Mouse (Mus musculus) layer of hippocampus, adult 8-10 months (tissue): Measurements from ENCODE around the gene Ing5. TPM values are rescaled to one million over a fixed set of nuclear protein-coding genes. Genes with fewer than 3 reads are reported as not detected.
"Not testable (repeated sequence)": the region's sequence is repeated elsewhere in the genome, so short reads cannot be mapped to it uniquely, and the experiment has no call there.

ENCODE experiments used
- DNase-seq, 2 experiments: peaks; one replicate each; pipeline ENCODE4 v3.0.0; 2022; ENCODE audit warnings: low spot score in 2 of 2
- total RNA-seq, 4 experiments: library from RNA; stranded (reverse); gene quantifications; 2 replicates each; pipeline ENCODE4 v1.2.4; 2022

Ing5 gene
- total RNA-seq: 10 to 100 TPM; 15.0 to 16.0 (median 15.4) TPM

DNA sequence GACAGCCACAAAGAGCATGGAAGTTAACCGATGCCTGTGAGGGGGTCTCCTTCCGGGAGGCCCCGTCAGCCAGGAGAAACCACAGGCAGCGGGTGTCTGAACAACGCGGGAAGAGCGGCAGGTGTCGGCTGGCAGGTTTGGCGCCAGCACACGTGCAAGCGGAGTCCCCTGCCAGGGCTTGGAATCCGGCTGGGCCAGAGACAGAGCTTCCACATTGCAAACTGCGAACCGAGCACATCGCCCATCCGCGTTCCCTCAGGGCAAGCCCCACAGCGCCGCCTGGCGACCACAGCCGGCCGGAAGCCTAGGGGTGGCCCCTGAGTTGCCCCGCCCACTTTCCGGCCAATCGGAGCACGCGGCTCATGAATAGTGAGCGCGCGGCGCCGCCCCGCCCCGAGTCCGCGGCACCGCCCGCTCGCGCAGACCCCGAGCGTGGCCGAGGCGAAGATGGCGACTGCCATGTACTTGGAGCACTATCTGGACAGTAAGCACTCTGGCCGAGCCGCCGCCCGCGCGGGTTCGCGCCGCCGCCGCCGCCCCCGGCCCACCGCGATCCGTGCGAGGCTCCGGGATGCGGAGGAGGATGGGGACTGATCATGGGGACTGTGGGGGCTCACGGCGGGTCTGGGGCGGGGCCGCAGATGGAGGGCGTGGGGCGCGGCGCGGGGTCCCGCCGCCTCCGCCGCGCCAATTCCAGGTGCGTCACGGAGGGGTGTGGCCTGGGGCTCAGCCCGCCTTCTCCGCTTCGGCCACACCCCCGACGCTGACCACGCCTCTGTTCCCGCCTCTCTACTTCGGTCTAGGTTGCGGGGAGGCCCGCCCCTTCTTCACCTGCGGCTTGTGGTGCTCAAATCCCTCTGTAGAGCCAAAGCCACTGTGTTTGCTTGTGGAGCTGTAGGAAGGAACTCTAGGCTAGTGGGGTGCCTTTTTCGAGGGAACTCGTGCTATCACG lies at the start of gene Ing5:
TSS of gene Ing5 (plus strand) at position 410 of the 952 bp plus-strand sequence.
- DNase-seq: peak; percentile 97 to 100

DNA sequence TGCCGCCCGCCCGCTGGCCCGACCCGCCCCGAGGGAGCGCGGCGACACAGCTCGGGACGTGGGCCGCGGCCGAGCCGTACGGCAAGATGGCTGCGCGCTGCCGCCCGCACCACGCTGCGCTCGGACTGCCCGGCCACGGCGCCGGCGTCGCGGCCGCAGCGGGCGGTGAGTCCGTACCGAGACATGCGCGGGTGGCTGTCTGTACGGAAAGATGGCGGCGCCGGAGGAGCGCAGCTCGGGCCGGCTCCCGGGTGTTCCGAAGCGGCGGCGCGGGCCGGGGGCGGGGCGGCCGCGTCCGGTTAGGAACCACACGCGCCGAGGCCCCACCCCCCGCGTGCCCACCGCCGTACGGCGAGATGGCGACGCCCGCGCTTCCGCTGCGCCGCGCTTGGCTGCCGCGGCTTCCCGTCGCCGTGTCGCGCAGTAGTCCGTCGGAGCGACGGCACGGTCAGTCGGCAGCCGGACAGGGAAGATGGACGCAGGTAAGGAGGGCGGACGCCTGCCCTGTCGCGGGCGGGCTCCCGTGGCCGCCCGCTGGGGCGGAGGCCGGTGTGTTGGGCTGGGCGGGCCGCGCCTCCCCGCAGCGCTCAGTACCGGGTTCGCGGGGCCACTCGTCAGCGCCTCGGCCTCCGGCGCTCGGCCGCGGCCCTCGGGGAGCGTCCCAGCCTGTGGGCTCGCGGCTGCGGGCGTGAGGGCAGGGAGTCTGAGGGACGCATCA lies 49.0 kb upstream of the Ing5 start, which contains the start of gene Thap4:
TSS of gene Thap4 (minus strand) at position 292 of the 718 bp plus-strand sequence.
- DNase-seq: peak; percentile 89 to 94

DNA sequence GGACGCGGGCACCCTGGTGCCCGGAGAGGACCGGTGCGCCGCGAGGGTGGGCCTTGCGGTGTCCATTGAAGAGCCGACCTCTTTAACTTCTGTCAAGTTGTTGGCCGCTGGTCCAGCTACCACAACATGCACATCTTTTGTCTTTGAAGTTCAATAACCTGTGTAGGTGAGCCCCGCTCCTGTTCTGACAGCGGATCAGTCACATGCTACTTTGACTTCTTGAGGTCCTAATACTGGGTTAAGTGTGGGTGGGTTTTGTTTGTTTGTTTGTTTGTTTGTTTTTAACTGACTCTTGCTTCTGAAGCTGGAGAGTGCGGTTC lies 48.5 kb upstream of the Ing5 start:
- no peak for DNase-seq

DNA sequence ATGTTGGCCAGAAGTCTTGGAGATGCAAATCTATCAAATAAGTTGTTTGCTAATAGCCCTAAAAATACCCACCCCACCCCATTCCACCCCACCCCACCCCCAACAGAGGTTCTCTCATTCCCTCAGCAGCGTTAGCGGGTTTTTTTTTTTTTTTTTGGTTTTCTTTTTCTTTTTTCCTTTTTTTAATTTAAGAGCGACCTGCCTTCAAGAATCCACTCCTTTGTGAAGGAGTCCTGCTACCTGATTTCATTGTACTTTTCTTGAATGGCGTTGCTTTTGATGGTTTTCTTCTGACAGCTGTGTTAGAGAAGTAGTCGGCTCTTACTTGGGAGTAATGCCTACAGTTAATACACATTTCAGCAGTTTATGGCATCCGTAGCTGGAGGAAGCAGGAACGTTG lies 48.1 kb upstream of the Ing5 start:
- no peak for DNase-seq

DNA sequence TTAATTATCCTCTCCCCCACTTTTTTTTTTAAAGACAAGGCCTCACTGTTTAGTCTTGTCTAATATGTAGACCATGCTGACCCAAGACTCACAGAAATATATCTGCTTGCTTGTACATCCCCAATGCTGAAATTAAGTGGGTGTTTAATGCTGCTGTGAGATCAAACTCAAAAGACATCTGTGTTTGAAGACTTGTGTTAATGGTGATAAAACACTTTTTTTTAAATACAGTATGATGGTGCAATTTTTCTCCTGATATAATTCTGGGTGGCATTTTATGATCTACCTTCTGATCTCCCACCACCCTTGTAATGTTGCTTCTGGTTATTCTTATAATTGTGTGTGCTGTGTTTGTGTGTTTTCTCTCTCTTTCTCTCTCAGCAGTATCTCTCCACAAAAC lies 47.6 kb upstream of the Ing5 start:
- DNase-seq: no peak

DNA sequence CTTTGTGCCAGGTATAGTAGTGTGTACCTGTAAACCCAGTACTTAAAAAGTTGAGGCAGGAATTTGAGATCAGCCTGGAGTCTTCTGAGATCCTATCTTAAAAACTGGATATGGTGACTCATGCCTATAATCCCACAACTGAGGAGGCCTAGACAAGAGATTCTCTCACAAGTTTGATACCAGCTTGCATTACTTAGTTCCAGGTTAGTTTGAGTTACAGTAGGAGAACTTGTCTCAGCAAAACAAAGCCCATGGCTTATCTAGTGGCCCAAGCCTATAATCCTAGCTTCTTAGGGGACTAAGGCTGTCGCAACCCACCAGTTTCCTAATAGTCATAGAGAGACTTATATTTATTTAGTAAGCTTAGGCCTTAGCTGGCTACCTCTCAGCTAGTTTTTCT lies 43.7 kb upstream of the Ing5 start:
- no peak for DNase-seq

DNA sequence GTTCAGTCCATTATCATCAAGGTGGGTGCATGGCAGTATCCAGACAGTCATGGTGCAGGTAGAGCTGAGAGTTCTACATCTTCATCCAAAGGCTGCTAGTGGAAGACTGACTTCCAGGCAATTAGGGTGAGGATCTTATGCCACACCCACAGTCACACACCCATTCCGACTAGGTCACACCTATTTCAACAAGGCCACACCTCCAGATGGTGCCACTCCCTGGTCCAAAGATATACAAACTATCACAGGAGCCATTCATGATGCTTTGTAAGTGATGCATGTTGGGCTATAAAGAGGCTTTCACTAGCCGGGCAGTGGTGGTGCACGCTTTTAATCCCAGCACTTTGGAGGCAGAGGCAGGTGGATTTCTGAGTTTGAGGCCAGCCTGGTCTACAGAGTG lies 40.2 kb upstream of the Ing5 start:
- not testable (repeated sequence) for DNase-seq

DNA sequence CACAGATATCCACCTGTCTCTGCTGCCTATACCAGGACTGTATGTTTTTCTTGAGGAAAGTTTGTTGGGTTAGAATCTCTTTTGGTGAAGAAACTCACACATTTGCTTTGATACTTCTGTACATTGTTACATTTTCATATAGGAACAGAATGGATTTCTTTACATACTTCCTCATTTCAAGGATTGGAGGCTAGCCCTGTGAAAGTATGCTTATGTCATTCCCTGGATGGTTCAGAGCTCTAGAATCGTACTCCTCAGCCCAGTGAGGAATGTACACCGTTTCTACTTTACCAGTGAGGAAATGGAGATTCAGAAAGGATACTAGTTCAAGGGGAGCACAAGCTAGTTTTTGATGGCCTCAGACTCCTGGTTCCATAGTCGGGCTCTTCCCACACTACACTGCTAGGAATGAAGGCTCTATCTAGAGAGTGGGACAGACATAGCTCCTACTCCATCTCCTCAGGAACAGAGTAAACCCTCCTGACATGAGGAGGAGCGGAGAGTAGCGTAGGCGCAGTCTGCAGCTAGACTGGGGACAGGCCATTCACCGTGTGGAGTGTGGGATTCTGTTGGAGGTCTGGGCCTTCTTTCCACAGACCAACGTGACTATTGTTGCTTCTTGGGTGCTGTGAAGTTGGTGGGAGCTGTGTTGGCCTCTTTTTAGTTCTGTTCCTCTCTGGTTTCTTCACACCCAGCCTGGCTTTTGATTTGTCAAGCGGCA lies 38.7 kb upstream of the Ing5 start:
- DNase-seq: no peak

DNA sequence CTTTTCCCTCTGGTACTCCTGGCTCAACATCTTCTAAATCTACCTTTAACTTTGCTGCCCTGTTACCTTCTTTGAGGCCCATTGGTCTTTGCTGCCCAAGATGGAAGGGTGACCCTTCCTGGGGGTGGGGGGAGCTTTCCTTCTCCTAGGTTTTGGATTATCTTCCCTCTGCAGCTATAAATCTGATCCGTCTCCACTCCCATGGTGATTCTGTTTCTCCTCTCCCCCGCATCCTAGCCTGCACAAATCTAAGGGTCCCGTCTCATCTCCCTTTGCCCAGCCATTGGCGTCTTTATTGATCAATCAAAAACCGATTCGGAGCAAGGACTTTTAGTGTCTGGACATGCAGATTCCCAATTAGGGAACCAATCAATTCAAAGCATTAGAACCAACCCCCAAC lies 36.2 kb upstream of the Ing5 start:
- no peak for DNase-seq

DNA sequence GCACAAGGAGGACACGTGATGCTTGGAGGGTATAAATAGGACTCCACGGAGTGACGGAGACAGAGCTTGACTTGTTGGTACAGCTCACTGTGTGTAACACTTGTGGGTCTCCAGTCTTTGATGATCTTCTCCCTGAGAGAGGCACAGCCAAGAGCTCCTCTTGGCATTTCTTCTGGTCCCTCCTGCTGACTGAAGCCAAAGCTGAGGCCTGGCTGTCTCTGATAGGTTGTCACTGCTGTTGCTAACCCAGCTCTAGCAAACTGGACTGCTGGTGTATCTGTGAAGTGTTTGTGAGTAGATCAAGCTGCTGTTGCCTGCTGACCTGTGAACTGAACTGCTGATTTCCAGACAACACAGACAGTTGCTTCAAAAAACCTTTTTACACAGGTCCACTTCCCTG lies 33.9 kb upstream of the Ing5 start:
- DNase-seq: no peak

DNA sequence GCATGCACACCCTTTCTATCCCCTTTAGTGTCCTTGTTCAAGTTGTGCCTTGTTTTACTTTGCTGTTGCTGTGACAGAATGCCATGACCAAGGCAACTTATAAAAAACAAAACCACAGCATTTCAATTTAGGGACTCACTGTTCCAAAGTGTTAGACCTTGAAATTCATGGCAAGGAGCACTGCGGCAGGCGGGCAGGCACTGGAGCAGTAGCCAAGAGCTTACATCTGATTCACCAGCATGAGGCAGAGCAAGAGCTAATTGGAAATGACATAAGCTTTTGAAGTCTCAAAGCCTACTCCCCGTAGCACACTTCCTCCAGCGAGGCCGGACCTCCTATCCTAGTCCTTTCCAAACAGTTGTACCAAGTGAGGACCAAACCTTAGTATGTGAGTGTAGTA lies 27.1 kb upstream of the Ing5 start:
- DNase-seq: no peak

DNA sequence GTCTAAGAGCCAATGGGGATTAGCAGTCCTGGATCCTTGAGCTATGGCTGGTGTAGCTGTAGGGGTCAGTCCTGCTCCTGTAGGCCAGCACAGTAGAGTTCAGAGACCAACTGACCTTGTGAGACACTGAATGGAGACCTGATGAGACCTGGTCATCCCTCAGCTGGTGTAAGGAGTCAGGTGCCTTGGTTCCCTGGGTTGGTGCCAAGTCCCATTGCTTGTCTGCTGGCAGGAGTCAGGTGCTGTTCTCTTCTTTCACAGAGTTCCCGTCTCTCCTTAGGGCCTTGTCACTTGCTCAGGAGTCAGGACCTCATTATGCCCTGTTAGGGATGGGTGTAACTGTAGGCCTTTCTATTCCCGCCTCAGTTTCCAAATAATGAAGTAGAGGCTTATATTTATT lies 16.9 kb upstream of the Ing5 start:
- no peak for DNase-seq

DNA sequence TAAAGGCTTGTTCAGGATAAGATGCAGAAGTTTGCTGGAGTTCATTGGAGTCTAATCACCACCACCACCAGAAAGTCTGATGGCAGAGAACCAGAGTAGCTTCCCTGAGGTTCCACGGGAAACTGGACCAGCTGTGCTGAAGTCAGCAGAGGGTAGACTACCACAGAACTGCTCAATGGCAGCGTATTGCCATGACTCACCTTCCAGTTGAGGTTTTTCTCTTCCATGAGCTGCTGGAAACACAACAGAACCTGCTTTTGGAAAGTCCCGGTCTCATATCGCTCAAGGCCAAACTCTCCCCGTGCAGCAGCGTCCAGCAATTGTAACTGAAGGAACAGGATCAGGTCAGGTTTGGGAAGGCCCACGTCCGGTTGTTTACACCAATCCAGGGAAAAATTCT lies 9.2 kb upstream of the Ing5 start:
- DNase-seq: no peak

DNA sequence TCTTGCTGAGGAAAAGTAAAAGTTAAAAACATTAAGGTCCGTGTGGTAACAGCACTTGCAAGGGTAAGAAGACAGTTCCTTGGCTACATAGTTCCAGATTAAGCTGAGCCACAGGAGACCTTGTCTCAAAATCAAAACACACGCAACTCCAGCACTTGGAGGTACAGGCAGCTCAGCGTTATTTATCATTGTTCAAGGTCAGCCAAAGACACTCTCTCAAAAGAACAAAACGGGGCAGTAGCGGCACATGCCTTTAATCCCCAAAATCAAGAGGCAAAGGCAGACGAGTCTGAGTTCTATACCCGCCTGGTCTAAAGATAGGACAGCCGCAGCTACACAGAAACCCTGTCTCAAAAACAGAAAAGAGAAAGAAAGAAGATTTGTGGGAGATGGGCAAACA lies 7.9 kb upstream of the Ing5 start:
- DNase-seq: no peak

DNA sequence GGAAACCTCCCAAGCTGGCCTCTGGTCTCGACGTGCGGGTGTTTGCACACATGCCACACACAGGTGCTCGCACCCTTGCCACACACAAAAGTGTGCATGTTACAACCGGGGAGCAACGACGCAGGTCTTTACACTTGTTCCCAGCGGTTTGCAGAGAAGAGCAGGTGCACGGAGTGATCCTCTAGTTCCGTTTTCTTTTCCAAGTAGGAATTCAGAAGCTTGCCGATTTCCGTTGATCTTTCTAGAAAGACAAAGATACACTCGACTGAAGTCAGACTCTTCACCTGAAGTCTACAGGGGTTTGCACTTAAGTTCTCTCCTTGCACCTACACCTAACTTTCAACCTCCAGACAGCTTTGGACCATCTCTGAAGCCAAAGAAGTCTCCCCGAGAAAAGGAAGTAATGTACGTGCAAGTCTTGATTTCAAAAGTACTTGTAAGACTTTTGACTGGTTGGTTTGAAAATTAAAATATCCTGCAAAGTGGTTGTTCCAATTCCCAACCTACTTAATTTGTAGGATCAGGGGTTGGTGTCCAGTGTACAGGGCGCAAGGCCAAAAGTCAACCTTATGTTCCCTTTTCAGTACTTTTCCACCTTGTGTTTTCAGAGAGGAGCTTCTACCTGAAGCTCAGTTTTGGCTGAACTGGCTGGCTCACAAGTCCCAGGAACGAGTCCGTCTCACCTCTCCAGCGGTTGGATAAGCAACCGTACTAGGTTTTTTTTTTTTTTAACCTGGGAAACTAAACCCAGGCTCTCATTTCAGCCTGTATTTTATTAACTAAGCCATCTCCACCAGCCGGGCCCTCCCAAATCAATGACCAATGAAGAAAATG lies 2.9 kb upstream of the Ing5 start:
- DNase-seq: no peak

DNA sequence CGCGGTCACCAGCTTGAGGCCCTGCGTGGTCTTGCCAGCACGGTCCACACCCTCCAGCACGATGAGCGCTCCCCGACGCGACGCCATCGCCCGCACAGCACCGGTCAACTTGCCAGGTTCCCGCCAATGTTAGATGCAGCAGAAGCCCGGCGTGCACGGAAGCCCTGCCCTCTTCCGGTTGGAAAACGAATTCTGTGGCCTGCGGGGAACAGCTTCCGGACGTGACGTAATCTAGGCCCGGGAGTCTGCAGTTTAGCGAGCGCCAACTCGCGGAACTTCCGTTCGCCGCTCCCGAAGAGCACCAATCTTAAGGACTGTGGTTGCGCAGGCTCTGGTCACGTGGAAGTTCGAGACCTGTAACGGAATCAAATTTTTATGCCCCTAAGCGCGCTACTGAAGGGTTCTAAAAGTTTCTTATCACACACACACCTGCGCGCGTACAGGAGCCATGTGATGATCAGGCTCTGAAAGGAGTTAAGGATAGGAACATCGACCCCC lies 2.0 kb upstream of the Ing5 start, which contains the start of gene Dtymk:
TSS of gene Dtymk (minus strand) at position 194 of the 498 bp plus-strand sequence.
- DNase-seq: peak; percentile 93 to 94

DNA sequence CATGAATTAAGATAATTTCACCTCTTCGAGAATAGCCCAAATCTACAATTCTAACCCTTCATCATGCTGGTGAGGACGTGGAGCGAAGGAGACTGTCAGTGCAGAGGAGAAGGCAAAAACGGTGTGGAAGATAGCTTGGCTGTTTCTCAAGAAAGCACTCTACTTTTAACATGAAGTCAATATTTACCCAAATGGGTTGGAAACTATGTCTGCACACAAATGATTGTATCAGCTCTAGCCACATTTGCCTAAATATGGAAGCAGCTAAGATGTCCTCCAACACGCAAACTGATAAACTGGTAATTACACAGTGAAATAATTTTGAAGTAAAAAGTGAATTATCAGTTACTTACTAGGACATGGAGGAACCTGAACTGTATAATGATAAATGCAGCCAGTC lies 994 bp upstream of the Ing5 start:
- DNase-seq: no peak

DNA sequence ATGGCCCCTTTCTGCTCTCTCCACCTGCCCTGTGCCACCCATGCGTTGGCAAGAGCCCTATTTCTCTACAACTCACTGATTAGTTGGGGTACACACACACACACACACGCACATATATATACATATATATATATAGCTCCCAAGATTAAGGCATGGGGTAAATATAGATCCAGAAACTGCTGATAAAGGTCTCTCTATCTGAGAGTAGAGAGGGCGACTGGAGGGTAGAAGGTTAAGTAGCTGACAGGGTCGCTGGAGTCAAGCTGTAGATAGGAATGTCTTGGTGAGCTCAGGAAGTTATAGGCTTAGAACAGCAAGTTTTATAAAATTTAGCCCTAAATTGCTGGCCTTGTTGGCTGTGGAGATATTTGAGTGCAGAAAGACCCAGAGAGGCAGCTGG lies 1.1 kb downstream of the Ing5 start:
- no peak for DNase-seq

DNA sequence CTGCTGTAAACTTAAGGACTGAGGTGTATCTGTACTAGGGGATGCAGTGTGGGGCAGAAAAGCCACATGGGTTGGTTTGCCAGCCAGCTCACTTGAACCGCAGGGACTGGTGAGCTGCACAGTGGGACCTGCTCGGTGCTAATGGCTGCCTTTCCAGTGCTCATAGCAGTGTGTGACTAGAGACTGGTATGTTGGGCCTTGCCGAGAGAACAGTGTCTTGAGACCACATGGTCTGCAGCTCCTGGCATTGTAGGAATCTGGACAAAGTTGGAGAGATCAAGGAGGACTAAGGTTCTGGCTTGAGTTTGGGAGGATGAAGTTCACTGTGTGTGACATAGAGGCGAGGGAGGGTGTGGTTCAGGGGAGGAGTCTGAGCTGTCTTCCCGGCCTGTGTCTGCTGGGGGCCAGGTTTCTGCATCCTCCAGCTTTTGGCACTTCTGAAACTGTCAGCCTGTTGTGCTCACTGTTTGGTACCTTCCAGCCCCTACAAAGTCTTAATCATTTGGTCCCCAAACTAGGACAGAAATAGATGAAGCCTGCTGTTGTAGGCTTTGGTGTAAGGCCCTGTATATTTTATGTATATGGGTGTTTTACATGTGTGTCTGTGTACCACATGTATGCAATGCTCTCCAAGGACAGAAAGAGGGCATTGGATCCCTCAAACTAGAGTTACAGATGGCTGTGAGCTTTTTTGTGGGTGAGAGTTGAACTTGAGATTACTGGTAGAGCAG lies 1.6 kb downstream of the Ing5 start:
- DNase-seq: no peak

DNA sequence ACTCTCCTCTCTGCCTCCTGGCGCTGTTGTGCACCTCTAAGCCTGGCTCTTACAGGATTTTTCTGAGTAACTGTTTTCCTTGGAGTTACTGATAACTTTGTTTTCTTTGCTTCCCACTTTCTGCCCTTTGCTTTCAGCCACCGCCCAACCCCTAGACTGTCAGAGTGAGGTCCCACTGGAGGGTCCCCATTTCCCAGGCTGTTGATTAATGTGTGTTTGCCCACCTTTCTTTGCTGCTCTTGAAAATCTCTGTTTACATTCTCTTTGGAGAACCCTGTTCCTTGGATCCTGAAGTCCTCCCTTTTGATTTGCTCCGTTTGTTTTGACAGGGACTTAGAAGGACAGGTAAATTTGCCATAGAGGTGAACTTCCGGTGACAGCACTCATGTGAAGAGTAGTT lies 5.1 kb downstream of the Ing5 start:
- no peak for DNase-seq
